Mouse (Mus musculus): ENCODE data around the gene Snx9. TPM values are rescaled to one million over a fixed set of nuclear protein-coding genes. Genes with fewer than 3 reads are reported as not detected.

Snx9 gene
- total RNA-seq, 2 experiments from 2014 or later, result 48.3 to 51.7 TPM

GRCm38 (mm10) chr17:5929031-5929430 lies 87.9 kb downstream of the Snx9 start:
- no peak for DNase-seq

GRCm38 (mm10) chr17:5932161-5932560 lies 91.0 kb downstream of the Snx9 start:
- no peak for DNase-seq

- DNase-seq, result peak; percentile 86
Measured at GRCm38 (mm10) chr17:5934554-5935324, 93.6 kb downstream of the Snx9 start.

GRCm38 (mm10) chr17:5935680-5936079 lies 94.6 kb downstream of the Snx9 start:
- DNase-seq, result no peak

- DNase-seq, result peak; percentile 32
Measured at GRCm38 (mm10) chr17:5936276-5936675, 95.1 kb downstream of the Snx9 start.

- peak; percentile 66 for DNase-seq
Measured at GRCm38 (mm10) chr17:5937441-5937840, 96.3 kb downstream of the Snx9 start.

GRCm38 (mm10) chr17:5939871-5940270 lies 98.7 kb downstream of the Snx9 start:
- DNase-seq, result no peak

- peak; percentile 90 for DNase-seq
Measured at GRCm38 (mm10) chr17:5940792-5941191, 99.7 kb downstream of the Snx9 start.

- DNase-seq, result peak; percentile 75
Measured at GRCm38 (mm10) chr17:5941230-5942043, 100.3 kb downstream of the Snx9 start, which contains the start of gene Synj2. TSS of gene Synj2 (plus strand) at chr17:5941280.

GRCm38 (mm10) chr17:5942156-5942555 lies 101.0 kb downstream of the Snx9 start:
- DNase-seq, result no peak

GRCm38 (mm10) chr17:5943053-5943452 lies 101.9 kb downstream of the Snx9 start:
- DNase-seq, result no peak

GRCm38 (mm10) chr17:5947039-5947438 lies 105.9 kb downstream of the Snx9 start:
- DNase-seq, result no peak

GRCm38 (mm10) chr17:5952455-5952854 lies 111.3 kb downstream of the Snx9 start:
- no peak for DNase-seq

- DNase-seq, result no peak
Measured at GRCm38 (mm10) chr17:5956350-5957000, 115.3 kb downstream of the Snx9 start.

GRCm38 (mm10) chr17:5957097-5957496 lies 116.0 kb downstream of the Snx9 start:
- DNase-seq, result peak; percentile 52

GRCm38 (mm10) chr17:5958229-5958628 lies 117.1 kb downstream of the Snx9 start:
- no peak for DNase-seq

- DNase-seq, result no peak
Measured at GRCm38 (mm10) chr17:5958636-5959035, 117.5 kb downstream of the Snx9 start.

- no peak for DNase-seq
Measured at GRCm38 (mm10) chr17:5959096-5959495, 118.0 kb downstream of the Snx9 start.

- no peak for DNase-seq
Measured at GRCm38 (mm10) chr17:5959802-5960201, 118.7 kb downstream of the Snx9 start.

GRCm38 (mm10) chr17:5963766-5964165 lies 122.6 kb downstream of the Snx9 start:
- no peak for DNase-seq

GRCm38 (mm10) chr17:5965084-5965781 lies 124.1 kb downstream of the Snx9 start:
- no peak for DNase-seq

- DNase-seq, result no peak
Measured at GRCm38 (mm10) chr17:5966706-5967105, 125.6 kb downstream of the Snx9 start.
